Mouse (Mus musculus) forebrain, embryonic 14.5 days (tissue): Measurements from ENCODE around the gene Mettl15. TPM values are rescaled to one million over a fixed set of nuclear protein-coding genes. Genes with fewer than 3 reads are reported as not detected.

ENCODE experiments used
- ATAC-seq: fragments of 200-750 bp; cut with Nextera tagmentation; 2 replicates; pipeline ENCODE4 v1.8.0; 2017; ENCODE audit warnings: mild to moderate bottlenecking, moderate library complexity
- DNase-seq: peaks from one replicate; pipeline ENCODE4 v3.0.0-alpha.2; 2015; ENCODE audit warnings: low spot score
- H3K27ac ChIP-seq: fragments of 300-500 bp; sonication (generic); 2 replicates; pipeline ENCODE4 v1.5.1; 2014; ENCODE audit warnings: low read depth, mild to moderate bottlenecking, control low read depth, low read length, moderate library complexity
- H3K27me3 ChIP-seq: fragments of 300-500 bp; sonication (generic); replicated peaks from 2 replicates; pipeline ENCODE4 v1.6.1; 2014; ENCODE audit warnings: low read length, control low read depth, mixed read lengths; ENCODE audit not compliant: control insufficient read depth, insufficient read depth
- H3K36me3 ChIP-seq: fragments of 300-500 bp; sonication (generic); 2 replicates; pipeline ENCODE4 v1.6.1; 2014; ENCODE audit warnings: low read length, control low read depth; ENCODE audit not compliant: control insufficient read depth, insufficient read depth
- H3K4me1 ChIP-seq: fragments of 300-500 bp; sonication (generic); 2 replicates; pipeline ENCODE4 v1.6.1; 2014; ENCODE audit warnings: antibody characterized with exemption, low read length, control low read depth; ENCODE audit not compliant: control insufficient read depth, insufficient read depth
- H3K4me2 ChIP-seq: fragments of 300-500 bp; sonication (generic); 2 replicates; pipeline ENCODE4 v1.6.1; 2014; ENCODE audit warnings: mild to moderate bottlenecking, control low read depth, low read length
- H3K4me3 ChIP-seq: fragments of 300-500 bp; sonication (generic); 2 replicates; pipeline ENCODE4 v1.5.1; 2014; ENCODE audit warnings: low read depth, low read length, control low read depth
- H3K9ac ChIP-seq: fragments of 300-500 bp; sonication (generic); 2 replicates; pipeline ENCODE4 v1.6.1; 2014; ENCODE audit warnings: mild to moderate bottlenecking, low read length, control low read depth, moderate library complexity
- H3K9me3 ChIP-seq: fragments of 300-500 bp; sonication (generic); replicated peaks from 2 replicates; pipeline ENCODE4 v1.6.1; 2016; ENCODE audit warnings: low read length, control low read depth, mixed read lengths; ENCODE audit not compliant: control insufficient read depth
- WGBS: fragments of 180-500 bp; shearing (Covaris S2); extraction: QIAGEN DNeasy Blood & Tissue Kit; methylation state at CpG from one replicate; pipeline ENCODE4 v1.1.7; 2014; 5-methylcytosine and 5-hydroxymethylcytosine counted together
- polyA plus RNA-seq: library from polyadenylated mRNA; unstranded; fragments of >200 nt; fragmentation: Nextera tagmentation; extraction: Ambion mirVana; gene quantifications from 2 replicates; pipeline ENCODE4 v1.2.1, GENCODE M21; 2014

Gene Mettl15
- polyA plus RNA-seq, 1 experiment from 2014 or later: 12.4 TPM

DNA sequence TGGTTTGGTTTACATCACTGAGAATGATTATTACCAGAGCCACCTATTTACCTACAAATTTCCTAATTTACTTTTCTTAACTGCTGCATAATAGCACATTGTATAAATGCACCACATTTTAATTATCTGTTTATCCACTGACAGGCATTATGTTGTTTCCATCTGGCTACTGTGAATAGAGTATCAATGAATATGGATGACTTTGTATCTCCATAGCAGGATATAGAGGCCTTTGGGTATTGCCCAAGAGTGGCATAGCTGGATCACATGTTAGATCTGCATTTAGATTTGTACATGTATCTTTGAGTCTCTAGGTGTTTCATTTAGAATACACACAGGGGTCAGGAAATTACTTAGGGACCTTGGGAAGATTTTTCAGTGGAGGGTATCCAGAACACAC, 133.3 kb downstream of the Mettl15 start:
- Histone ChIP-seq H3K9me3 (no peaks in the 10 kb centered on the region), H3K36me3 (no peaks in the 10 kb centered on the region), H3K27ac (no peak overlapping the region), H3K4me3 (no peak overlapping the region), H3K9ac (no peak overlapping the region), H3K4me2 (no peak overlapping the region), H3K4me1 (no peaks in the 10 kb centered on the region), H3K27me3 (no peaks in the 10 kb centered on the region)
- ATAC-seq (peak; percentile 77), DNase-seq (peak; percentile 43)

DNA sequence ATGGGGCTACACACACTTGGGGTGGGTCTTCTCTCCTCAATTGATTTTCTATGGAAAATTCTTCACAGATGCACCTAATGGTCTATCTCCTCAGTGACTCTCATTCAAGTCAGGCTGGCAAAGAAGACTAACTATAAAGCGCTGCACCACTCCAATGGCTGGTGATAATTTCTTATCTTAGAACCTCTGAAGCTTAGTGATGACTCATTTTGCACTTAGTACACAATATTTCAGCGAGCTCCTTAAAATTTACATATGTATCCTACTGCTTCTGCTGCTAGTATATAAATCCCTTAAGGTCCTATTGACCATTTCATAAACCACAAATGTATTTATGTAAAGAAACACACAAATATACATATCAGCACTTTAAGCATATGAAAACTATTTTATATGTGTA, 136.1 kb downstream of the Mettl15 start:
- Histone ChIP-seq H3K36me3 (no peaks in the 10 kb centered on the region), H3K27me3 (no peaks in the 10 kb centered on the region), H3K4me3 (no peak overlapping the region), H3K4me1 (no peaks in the 10 kb centered on the region), H3K27ac (no peak overlapping the region), H3K9ac (no peak overlapping the region), H3K4me2 (no peak overlapping the region), H3K9me3 (no peaks in the 10 kb centered on the region)
- 96% methylated on average over 2 of the region's 2 CpGs for WGBS
- ATAC-seq (no peak), DNase-seq (no peak)

GRCm38 (mm10) chr2:109140330-109140729, 140.2 kb downstream of the Mettl15 start:
- no peaks in the 10 kb centered on the region for H3K4me1 ChIP-seq
- H3K9me3 ChIP-seq: no peaks in the 10 kb centered on the region
- no peak for ATAC-seq
- H3K4me3 ChIP-seq: no peak overlapping the region
- no peaks in the 10 kb centered on the region for H3K36me3 ChIP-seq
- no peak overlapping the region for H3K4me2 ChIP-seq
- no peaks in the 10 kb centered on the region for H3K27me3 ChIP-seq
- no peak for DNase-seq
- H3K27ac ChIP-seq: no peak overlapping the region
- 84% methylated on average over 1 of the region's 1 CpGs for WGBS
- no peak overlapping the region for H3K9ac ChIP-seq

GRCm38 (mm10) chr2:109137276-109137675, 143.3 kb downstream of the Mettl15 start:
- no peak for ATAC-seq
- no peak overlapping the region for H3K4me3 ChIP-seq
- 82% methylated on average over 6 of the region's 6 CpGs for WGBS
- no peak for DNase-seq
- no peaks in the 10 kb centered on the region for H3K4me1 ChIP-seq
- no peak overlapping the region for H3K4me2 ChIP-seq
- H3K27me3 ChIP-seq: no peaks in the 10 kb centered on the region
- no peak overlapping the region for H3K9ac ChIP-seq
- no peak overlapping the region for H3K27ac ChIP-seq
- H3K36me3 ChIP-seq: no peaks in the 10 kb centered on the region
- H3K9me3 ChIP-seq: no peaks in the 10 kb centered on the region

- Histone ChIP-seq H3K4me2 (no peak overlapping the region), H3K27ac (no peak overlapping the region), H3K36me3 (no peaks in the 10 kb centered on the region), H3K9ac (no peak overlapping the region), H3K4me3 (no peak overlapping the region), H3K4me1 (no peaks in the 10 kb centered on the region), H3K9me3 (no peaks in the 10 kb centered on the region), H3K27me3 (no peaks in the 10 kb centered on the region)
- DNase-seq (no peak), ATAC-seq (no peak)
- WGBS: 95% methylated on average over 3 of the region's 3 CpGs
Observed at GRCm38 (mm10) chr2:109130718-109131117, 149.8 kb downstream of the Mettl15 start.

DNA sequence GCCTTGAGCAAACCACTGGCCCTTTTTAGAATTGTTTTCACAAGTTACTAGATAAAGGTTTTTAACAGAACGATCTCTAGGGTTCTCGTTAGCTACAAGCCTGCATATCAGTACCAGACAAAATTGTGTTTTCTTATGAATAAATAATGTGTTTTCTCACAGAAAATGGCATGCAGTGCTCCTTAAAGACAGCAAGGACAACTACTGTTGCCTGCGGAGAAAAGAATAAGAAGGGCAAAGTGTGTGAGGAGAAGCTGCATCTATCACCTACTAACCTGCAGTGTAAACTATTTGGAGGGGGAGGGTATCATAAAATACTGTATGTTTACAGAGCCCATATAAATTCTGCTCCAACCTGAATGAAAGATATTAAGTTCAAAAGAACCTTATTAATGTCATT, 150.6 kb downstream of the Mettl15 start:
- Histone ChIP-seq H3K27me3 (no peaks in the 10 kb centered on the region), H3K4me1 (no peaks in the 10 kb centered on the region), H3K36me3 (no peaks in the 10 kb centered on the region), H3K4me2 (no peak overlapping the region), H3K9me3 (no peaks in the 10 kb centered on the region), H3K9ac (no peak overlapping the region), H3K27ac (no peak overlapping the region), H3K4me3 (no peak overlapping the region)
- 53% methylated on average over 3 of the region's 3 CpGs for WGBS
- no peak for ATAC-seq
- DNase-seq: no peak

DNA sequence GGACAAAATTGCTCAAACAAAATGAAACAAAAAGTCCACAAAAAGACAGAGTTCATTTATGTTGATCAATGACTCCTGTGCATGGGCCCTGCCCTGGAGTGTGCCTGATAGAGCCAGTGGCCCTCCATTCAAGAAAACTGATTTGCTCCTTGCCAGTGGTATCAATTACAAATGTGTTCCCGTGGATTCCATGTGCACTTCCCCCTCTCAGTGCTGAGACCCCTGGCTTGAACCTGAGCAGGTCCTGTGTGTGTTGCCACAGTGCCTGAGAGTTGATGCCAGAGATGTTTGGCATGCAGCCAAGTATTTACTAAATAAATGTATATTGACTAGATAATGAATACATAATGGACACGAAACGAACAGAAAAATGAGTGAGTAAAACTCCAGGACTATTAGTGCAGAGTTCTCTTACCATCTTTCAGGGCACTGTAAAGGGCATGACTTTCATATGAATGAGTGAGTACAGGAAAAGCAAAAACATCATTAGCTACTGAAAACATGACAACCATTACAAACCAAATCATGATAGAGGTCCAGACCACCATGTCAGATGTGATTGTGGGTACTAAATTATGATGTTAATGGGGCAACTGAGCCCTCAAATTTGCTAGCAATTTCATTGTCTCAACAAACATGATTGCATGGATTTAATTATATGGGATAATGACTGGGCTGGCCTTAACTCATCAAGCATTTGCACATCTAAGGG, 174.6 kb downstream of the Mettl15 start:
- Histone ChIP-seq H3K9ac (no peak overlapping the region), H3K9me3 (no peaks in the 10 kb centered on the region), H3K4me3 (no peak overlapping the region), H3K4me1 (no peaks in the 10 kb centered on the region), H3K4me2 (no peak overlapping the region), H3K27me3 (no peaks in the 10 kb centered on the region), H3K27ac (no peak overlapping the region), H3K36me3 (no peaks in the 10 kb centered on the region)
- ATAC-seq (peak; percentile 73), DNase-seq (peak; percentile 37)
- 44% methylated on average over 3 of the region's 3 CpGs for WGBS

GRCm38 (mm10) chr2:109049686-109050085, 230.9 kb downstream of the Mettl15 start:
- no peaks in the 10 kb centered on the region for H3K27me3 ChIP-seq
- 92% methylated on average over 2 of the region's 2 CpGs for WGBS
- no peak overlapping the region for H3K4me2 ChIP-seq
- ATAC-seq (no peak), DNase-seq (no peak)
- H3K9ac ChIP-seq: no peak overlapping the region
- no peaks in the 10 kb centered on the region for H3K9me3 ChIP-seq
- H3K27ac ChIP-seq: no peak overlapping the region
- H3K36me3 ChIP-seq: no peaks in the 10 kb centered on the region
- H3K4me1 ChIP-seq: no peaks in the 10 kb centered on the region
- no peak overlapping the region for H3K4me3 ChIP-seq
